Mouse (Mus musculus) olfactory bulb, adult 2 months (tissue): ENCODE results near the gene Zfp128.

ENCODE experiments used
- CTCF ChIP-seq: fragments of 200-500 bp; IDR thresholded peaks from 2 replicates; pipeline ENCODE4 v1.5.1; 2012; ENCODE audit warnings: low read depth, mild to moderate bottlenecking, low read length, moderate library complexity; ENCODE audit not compliant: insufficient read depth
- POLR2A ChIP-seq: fragments of 200-500 bp; IDR thresholded peaks from 2 replicates; pipeline ENCODE4 v1.6.1; 2012; ENCODE audit warnings: mild to moderate bottlenecking, low read depth, low read length, moderate library complexity; ENCODE audit not compliant: insufficient read depth

DNA sequence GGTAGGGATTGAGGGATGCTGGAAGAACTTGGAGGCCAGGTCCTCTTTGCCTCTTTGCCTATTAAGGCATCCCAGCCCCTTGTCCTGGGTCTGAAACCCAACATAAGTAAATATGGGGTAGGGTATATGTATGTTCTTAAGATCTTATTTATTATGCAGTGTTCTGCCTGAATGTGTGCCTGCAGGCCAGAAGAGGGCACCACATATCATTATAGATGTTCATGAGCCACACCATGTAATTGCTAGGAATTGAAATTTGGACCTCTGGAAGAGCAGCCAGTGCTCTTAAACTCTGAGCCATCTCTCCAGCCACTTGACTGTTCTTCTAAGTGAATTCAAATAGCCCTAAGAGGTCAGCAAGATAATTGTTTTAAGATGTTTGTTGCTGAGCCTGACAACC lies 32.6 kb downstream of the Zfp128 start:
- TF ChIP-seq CTCF = no peak
- TF ChIP-seq POLR2A = no peak
